Mouse (Mus musculus) G1E (cell line): ENCODE measurements around the gene Neurod6.

Source experiments
- CTCF ChIP-seq: IDR thresholded peaks from 2 replicates; pipeline ENCODE4 v1.5.1; 2012; ENCODE audit warnings: low read depth, low read length, inconsistent platforms, mixed read lengths
- GATA1 ChIP-seq: IDR thresholded peaks from 2 replicates; pipeline ENCODE4 v1.6.1; 2012; ENCODE audit warnings: borderline replicate concordance, low read length, inconsistent platforms, mixed read lengths
- TAL1 ChIP-seq: conservative IDR thresholded peaks from 2 replicates; pipeline ENCODE4 v1.6.1; 2012; ENCODE audit warnings: low read depth, low read length, inconsistent platforms, mixed read lengths

DNA sequence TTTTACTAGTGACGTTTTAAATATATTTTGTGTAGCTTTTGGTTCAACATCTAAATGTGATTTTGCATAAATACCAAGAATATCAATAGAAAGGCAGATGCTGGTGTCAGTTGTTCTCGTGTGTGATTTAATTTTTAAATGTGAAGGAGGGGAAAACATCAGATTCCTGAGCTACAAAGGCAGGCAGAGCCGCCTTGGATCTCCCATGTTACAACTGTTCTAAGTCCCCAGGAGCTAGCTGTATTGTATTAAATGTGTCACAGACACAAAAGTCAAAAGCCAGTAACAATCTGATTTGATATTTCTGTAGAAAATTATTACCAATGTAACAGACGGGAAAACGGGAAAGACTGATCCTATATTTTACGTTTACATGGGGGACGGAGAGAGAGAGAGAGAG is 1.8 kb upstream of the Neurod6 start:
- TF ChIP-seq CTCF (no peak), TAL1 (no peak), GATA1 (no peak)
